Mouse (Mus musculus) lung, postnatal 0 days (tissue): ENCODE measurements around the gene Ppp1r36.

Experiments
- CTCF ChIP-seq: IDR thresholded peaks from 2 replicates; pipeline ENCODE4 v1.5.1; 2016; ENCODE audit warnings: antibody characterized with exemption, mild to moderate bottlenecking
- EP300 ChIP-seq: IDR thresholded peaks from 2 replicates; pipeline ENCODE4 v1.6.1; 2016; ENCODE audit warnings: antibody characterized with exemption, mild to moderate bottlenecking, control low read depth

DNA sequence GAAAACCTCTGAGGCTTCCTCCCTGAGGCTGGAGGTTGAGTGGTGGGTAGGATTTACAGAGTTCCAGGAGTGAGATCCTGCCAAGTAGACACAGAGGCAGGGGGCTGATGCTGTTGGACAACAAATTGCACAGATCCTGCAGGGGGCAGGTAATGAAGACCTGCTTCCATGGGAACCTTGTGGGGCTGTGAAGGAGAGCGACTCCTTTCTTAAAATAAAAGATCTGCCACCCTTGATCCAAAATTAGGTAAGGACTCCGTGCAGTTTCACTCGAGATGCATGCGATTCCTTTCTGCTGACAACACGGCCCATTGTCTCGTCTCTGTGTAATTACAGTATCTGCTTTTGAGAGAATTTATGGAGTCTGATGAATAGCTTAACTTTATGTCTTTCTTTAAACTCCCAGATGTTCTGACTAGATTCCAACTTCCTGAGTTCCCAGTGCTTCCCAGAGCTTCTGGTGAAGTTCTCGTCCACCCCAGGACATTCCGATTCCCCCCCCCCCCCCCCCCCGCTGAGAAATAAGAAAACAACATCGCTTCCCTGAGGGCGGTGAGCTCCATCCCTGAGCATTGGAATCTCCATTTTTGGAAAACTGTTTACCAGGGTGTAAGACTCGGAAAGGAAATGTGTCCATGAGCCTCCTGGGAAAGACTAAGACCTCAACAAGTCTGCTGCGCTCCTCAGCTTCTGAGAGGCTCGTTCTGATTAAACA, 61.1 kb downstream of the Ppp1r36 start:
- TF ChIP-seq CTCF (no peak), EP300 (no peak)
